Mouse (Mus musculus): ENCODE results near the gene Alpk1. TPM values are rescaled to one million over a fixed set of nuclear protein-coding genes. Genes with fewer than 3 reads are reported as not detected.

Alpk1 gene
- total RNA-seq (2021) = 1 to 10 TPM; 2.0 to 3.1 TPM
- long read RNA-seq, experiment 1, partial matches to known transcripts = 0 of 2 reads
- long read RNA-seq, experiment 1, other reads (novel, unspliced or antisense) = 2 of 2 reads
- long read RNA-seq, experiment 2 = 0 reads

DNA sequence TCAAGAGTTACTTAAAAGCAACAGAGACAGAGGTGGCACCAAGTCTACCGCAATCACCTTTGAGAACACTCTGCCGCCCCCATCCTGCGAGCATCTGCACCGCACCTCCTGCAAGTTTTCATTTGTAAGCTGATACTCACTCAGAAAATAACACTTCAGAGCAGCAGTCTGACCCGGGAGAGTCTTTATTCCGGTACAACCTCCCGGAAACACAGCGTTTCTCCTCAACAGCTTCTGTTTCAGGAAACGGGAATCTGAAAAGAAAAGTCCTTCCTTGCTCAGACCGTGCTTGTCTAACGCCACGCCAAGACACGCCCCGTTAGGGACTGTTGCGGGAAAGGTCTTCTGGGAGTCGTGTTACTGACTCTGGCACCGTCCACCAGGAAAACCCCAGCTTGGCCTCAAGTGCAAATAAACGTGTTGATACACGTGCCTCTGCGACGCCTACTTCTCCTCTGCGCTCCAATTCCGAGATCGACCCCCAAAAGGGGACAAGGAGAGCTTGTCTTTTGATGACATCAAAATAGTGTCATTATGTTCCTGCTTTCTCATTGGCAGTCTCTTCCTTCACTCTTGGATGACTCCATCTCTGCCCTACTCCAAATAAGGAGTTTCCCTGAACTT, at the start of gene Alpk1:
Gene Alpk1, minus strand, starts transcription at position 507 of the 624 bp plus-strand sequence.
- DNase-seq = peak; percentile 49

DNA sequence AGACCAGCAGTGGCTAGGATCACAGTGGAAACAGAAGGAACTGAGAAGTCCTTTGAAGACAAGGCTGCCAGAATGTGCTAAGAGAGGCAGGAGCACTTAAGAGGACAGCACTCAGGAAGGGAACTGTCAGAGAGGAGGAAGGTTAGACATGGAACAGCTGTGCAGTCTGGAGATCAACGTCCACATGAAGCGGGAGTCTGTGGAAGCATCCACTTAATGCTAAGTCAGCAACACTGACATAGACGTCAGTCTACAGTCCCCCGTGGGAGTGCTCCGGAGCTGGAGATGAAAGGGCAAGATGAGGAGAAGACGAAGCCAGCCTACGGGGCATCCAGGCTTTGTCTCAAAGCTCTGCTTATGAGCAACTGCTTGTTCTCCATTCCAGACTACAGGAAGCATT, 46.8 kb upstream of the Alpk1 start:
- no peak for DNase-seq

DNA sequence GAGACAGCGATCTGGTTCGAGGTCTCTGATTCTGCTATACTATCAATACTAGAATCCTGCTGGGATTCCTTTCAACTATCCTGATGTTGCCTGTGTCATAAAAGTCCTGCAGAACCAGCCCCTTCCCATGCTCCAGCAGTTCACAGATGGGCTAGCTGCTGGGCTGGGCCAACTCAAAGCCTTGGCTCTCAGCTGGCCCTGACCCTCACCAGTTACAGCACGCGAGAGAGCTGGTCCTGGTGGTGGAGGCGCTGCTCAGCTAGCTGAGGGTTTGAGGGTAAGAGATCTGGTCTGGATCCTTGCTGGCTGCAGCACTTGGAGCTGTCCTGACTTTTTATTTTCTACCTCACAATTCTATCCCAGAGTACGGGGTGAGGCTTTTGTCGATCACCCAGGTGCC, 46.2 kb upstream of the Alpk1 start:
- DNase-seq = no peak

DNA sequence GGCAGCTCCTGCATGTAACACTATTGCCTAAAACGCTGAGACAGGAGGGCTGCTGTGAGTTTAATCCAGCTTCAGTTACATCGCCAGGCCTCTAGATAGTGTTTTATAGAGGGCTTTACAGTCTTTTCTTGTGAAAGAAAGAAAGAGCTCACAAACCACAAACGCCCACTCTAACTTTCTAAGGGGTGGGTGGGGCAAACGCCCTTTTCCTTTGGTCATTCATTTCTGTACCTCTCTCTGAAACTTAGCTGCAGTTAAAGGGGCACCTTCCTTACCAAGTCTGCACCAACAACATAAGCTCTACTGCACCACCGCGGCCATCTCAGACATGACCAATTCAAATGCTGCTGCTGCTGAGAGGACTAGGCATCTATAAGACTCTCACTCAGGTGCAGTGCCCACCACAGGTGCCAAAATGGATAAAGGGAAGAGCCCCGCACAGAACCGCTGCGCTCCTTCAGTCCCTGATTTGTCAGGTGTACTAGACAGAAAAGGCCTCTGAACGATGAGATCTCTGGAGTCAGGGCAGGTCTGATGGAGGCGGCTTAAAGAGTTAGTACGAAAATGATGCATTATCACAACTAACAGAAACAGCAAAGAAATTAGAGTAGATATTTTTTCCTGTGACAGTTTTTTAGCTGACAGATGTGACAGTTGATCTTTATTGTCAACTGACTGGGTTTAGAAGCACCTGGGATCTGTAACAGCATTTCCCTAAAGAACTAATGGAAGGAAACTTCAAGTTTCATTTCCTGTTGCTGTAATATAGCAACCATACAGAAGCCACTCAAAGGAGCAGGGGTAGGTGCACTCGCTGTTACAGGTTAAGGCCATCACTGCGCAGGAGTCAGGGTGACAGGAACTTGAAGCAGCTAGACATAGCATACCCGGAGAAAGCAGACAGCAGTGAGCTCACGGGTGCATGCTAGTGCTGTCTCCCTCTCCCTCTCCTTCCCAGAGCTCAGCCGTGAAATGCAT, 43.8 kb upstream of the Alpk1 start:
- no peak for DNase-seq

DNA sequence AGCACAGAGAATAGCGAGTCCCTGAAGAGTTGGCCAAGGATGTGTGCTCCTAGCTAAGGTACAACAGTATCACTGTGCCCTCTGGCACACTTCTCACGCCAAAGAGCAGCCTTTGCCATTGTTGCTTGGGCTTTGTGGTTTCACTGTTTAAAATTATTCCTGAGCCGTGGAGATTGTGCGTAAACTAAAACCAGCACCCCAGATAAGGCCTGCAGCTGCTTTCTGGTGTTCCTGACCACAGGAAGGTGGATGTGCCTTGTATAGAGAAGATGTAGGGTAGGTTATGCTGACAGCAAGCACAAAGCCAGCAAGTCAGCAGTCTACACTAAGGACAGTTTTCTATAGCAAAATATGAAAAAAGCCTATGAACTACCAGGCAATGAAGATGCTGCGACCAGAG, 40.9 kb upstream of the Alpk1 start:
- DNase-seq = no peak

DNA sequence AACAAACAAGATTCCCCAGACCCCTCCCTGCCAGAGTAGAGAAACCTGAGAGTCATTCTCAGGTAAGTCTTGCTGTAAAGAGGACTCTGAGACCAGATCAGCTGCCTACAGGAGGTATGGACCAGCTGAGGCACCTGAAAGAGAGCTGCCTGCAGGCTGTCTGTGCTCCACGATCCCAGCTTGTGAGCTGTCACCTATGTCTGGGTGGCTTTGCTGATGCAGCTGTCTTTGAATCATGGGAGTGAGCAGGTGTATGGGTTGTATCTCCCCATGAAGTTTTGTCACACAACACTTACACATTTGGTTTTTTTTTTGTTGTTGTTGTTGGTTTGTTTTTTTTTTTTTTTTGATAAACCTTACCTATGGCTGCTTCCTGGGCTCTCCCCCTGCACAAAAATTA, 40.1 kb upstream of the Alpk1 start:
- DNase-seq = no peak

DNA sequence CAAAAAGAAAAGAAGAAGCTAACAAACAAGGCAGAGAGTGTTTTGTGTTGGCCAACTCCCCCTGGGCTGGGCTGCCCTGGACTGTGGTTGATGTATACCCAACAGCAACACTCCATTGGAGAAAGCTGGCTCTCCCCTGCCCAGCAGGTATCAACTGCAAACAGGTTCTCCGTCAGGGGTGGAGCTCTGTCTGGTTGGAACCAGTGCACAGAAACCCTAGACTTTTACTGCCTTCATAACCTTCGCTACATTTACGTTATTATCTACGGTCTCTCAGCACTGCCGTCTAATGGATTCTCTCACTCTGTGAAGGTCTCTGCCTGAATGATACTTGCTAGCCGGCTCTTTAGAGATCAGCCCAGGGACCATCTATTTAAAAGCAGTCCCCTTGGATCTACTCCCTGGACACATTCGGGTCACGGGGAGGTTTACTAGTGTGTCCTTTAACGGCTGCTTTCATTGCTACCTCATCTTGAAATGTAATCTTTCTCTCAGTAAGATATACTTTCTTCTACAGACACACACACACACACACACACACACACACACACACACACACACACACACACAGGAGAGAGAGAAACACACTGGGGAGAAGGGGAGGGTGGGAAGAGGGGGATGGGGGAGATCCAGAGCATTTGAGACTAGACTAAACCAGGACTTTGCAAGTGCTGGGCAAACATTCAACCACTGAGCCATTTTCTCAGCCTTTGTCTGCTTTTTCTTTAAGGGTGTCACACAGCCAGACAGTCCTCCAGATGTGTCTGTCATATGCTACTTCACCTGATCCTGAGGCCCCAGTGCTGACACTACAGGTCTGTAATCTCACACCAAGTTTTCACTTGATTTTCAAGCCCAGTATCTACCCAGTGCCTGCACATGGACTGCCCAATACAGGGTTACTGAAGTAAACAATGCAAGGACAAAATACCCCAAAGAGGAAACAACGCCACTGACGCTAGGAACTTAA, 38.7 kb upstream of the Alpk1 start:
- no peak for DNase-seq

DNA sequence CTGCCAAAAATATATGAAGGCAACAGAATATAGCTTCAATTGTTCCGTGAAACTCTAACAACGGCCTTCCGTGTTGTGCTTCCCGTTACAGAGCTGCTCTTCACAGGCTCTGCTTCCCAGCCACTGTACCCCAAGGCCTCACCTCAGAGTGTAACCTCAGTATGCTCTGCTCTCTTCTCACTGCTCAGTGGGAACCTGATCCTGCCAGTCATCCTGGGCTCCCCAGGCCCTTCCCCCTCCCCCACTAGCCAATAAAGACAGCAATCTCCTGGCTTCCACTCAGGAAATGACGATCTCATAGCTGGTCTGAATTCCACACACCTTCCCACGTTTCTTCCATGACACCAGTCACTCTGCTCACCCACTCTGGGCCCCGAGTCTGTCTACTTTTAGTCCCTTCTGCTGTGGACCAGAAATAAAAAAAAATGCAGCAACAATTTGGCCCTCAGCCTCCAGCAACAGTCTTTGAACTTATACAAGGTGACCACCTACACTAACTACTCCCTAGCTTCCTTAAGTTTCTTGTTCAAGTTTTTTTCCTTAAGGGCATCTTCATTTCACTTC, 36.9 kb upstream of the Alpk1 start:
- DNase-seq = no peak

DNA sequence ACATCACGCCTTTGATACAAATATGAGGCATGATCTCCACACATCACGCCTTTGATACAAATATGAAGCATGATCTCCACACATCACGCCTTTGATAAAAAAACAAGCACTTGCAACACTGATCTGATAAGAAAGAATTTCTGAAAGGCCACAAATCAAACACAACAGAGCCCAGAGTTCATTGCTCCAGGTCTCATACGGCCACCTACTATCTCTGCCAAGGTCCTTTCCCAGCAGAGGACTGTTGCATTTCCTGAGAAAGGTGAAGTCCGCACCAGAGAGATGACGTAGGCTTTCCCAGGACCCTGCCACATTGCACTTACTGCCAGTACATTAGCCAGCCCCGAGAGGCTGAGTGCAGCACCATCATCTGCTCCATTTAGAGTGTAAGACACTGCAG, 28.8 kb upstream of the Alpk1 start:
- no peak for DNase-seq

DNA sequence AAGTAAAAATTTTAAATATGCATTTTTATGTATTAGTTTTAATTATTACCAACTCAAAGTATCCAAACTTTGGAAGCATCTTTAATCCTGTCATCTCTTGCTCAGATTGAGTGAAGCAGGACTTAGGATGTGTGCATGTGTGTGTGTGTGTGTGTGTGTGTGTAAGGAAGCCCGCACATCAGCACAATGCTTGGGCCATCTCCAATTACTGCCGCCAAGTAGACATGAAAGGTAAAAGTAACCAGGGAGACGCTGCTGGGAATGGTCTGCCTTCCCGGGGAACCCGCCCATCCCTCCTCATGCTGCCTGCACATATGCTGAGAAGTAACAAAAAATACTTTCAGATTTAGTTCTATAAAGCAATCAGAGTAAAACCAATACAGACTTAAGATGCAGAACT, 27.5 kb upstream of the Alpk1 start:
- DNase-seq = no peak

DNA sequence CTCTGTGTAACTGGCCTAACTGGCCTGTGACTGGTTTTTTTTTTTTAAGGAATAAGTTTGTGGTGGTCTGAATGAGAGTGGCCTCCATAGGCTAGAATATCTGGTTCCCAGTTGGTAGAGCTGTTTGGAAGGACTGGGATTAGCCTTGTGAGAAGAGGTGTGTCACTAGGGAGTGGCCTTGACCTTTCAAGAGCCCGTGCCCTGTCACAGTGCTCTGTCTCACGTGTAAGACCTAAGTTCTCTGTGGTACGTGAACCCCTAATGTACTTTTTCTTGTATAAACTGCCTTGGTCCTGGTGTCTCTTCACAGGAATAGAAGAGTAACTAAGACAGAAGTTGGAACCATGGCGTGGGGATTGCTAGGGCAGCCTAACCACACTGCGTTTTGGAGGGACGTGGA, 25.7 kb upstream of the Alpk1 start:
- DNase-seq = no peak

DNA sequence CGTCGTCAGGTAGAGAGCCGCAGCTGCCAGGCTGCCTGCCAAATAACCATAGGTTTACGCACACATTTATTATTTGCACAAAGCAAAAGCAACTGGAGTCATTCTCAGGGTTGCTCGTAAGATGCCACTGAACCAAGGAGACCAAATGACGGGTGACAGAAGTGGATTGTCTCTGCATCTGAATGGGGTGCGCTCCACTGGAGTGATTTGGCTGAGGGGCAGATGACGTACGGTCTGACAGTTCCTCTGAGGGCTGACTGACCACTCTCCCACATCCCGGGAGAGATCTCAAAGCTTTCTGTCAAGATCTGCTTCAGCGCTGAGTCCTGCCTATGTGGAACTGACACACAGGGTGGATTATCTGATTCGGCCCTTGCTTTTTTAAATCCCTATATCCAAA, 24.7 kb upstream of the Alpk1 start:
- no peak for DNase-seq

DNA sequence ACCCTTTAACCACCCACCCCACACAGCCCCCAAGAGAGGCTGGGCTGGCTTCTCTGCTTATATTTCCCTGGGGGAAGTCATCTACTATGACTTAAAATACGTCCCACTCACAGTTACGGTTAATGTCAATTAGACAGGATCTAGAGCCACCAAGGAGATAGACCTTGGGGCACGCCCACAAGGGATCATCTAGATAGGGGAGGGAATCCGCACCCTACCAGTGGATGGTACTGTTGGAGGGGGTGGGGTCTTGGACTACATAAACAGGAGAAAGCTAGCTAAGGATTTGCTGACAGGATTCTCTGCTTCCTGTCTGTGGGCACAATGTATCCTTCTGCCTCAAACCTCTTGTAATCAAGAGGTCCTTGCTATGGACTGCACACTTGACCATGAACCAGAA, 24.1 kb upstream of the Alpk1 start:
- no peak for DNase-seq

DNA sequence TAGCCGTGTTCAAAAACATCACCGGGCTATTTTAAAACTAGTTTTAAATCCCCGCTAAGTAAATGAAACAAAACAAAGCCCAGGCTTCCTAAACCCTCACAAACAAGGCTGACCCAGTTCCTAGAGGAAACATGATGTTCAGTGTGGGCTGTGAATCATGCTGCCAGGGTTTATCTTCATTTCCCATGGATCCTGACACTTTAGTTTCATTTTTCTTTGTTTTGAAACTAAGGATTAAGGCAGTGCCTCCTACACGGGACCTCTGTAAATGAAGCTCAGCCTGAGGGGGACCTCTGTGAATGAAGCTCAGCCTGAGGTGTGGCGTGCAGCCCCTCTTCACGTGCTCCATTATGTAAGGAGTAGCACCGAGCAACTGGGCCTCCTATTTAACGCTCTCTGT, 22.5 kb upstream of the Alpk1 start:
- no peak for DNase-seq

DNA sequence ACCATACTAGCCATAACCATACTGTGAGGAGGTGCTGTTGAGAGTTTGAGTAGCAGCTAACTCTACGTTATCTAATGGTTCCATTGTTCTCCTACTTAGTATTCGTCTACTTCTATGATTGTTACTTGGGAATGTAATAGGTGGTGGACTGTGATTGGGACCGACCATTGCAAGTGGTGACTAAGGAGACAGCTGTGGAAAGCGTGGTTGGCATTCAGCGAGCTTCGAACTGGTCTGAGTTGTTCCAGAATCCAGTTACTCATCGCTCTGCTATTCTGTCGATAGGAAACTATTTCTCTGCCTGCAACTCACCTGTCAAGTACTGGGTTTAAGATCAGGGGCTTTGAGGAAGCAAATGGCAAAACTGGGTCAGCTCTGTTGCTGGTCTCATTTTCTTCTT, 20.8 kb upstream of the Alpk1 start:
- DNase-seq = no peak

DNA sequence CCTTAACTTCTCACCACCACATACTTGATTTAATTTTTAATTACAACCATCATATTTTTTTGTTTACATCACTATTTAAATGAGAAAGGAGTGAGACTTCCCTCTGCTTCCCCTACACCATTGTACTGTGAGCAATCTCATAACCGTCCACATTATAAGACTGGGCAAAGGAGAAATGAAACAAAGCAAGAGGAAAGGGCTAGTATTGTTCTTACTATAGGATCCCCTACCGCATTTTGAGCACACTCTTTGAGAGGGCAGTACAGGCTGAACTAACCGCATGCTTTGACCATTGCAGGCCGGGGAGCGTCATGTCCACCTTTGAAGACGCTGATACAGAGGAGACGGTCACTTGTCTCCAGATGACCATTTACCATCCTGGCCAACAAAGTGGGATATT, 15.9 kb upstream of the Alpk1 start:
- no peak for DNase-seq

DNA sequence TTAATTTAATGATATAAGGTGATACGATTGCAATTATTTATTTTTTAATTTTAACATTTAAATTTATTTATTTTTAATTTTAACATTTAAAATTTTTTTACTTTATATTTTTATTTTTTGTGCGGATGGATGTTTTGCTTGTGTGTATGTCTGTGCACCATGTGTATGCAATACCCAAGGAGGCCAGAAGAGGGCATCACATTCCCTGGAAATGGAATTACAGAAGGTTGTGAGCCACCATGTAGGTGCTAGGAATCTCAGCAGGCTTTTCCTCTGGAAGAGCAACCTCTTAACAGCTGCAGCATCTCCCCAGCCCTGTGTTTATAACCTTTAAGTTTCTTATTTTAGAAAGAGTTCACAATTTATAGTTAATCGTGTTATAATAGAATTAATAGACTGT, 15.4 kb upstream of the Alpk1 start:
- DNase-seq = no peak

DNA sequence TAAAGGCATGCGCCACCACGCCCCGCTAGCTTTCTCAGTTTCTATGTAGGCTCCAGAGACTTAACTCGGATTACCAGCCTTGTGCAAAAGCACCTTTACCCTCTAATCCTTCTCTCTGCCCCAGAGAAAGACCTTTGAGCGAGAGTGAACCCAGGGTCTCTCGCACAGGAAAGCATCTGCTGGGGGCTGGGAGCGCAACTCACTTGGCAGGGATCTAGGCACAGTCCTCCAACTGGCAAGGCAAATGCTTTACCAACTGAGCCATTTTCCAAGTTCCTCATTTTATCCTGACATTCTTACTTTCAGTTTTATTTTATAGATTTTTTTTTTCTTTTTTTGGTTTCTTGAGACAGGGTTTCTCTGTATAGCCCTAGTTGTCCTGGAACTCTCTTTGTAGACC, 12.7 kb upstream of the Alpk1 start:
- no peak for DNase-seq

DNA sequence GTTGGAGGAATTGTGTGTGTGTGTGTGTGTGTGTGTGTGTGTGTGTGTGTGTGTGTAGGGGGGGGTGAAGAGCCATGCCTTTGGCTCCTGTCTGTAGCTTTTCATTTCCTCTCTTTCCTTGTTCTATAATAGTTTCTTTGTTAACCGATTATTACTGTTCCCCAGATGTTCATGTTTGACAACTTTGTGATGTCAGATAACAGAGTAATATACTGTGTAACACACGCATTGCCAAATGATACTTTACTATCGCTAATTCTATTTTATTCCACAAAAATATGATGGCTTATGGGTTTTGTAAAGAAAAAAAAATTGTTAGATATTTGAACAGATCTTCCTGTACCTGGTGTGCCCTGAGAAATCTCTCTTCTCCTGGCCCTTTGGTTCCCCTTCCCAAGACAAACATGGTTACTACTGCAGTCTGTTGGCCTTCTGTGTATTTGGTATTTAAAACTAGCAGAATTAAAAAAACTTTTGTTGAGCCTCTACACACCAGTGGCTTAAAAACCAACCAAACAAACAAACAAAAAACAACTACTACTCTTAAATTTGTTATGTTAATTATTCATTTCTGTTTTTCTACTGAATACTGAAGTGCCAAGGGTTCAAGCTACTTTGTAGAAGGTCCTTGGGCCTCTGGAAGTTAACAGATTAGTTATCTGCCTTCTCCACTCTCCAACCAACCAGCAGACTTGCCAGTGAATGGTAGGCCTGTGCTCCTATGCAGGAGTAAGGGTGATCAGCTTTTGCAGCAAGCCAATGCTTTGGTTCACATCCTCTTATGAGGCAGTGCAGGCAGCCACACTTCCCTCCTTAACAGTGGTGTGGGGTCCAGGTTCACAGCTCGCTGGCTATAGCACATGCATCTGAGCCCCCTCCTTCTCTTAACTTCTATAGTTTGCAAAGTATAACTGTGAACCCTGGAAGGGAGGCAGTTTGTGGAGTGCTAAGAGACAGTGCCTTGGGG, 11.6 kb upstream of the Alpk1 start:
- DNase-seq = no peak

DNA sequence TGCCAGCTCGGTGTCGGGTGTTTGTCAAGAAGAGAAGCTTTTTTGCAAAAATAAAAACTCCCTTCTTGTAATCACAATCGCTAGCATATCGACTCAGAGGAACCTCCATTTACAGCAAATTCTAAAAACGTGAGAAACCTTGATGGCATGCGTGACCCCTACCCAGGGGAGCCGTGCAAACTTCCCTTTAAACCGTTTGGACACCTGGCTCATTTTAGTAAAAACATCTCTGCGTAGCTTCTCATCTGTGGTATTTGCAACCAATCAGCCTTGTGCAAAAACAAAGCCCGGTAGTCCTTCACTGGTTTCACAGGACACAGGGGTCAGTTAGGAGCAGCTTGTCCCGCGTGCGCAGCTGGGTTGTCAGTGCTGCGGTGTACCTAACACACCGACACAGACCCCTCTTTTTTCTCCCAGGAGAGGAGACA, 10.7 kb upstream of the Alpk1 start:
- no peak for DNase-seq
